Mouse (Mus musculus) limb, embryonic 14.5 days (tissue): ENCODE measurements around the gene Irf2bp1. TPM values are rescaled to one million over a fixed set of nuclear protein-coding genes. Genes with fewer than 3 reads are reported as not detected.

Experiments used
- ATAC-seq: fragments of 200-750 bp; cut with Nextera tagmentation; 2 replicates; pipeline ENCODE4 v1.8.0; 2017; ENCODE audit warnings: low read depth, moderate number of reproducible peaks, moderate TSS enrichment; ENCODE audit not compliant: low FRiP score
- DNase-seq: peaks from one replicate; pipeline ENCODE4 v3.0.0-alpha.2; 2015; ENCODE audit warnings: low spot score
- H3K27ac ChIP-seq: fragments of 300-500 bp; sonication (generic); replicated peaks from 2 replicates; pipeline ENCODE4 v1.5.1; 2014; ENCODE audit warnings: low read depth, mild to moderate bottlenecking, low read length, moderate library complexity, mixed read lengths
- H3K27me3 ChIP-seq: fragments of 300-500 bp; sonication (generic); 2 replicates; pipeline ENCODE4 v1.6.1; 2014; ENCODE audit warnings: low read length, mixed read lengths; ENCODE audit not compliant: control insufficient read depth, insufficient read depth
- H3K36me3 ChIP-seq: fragments of 300-500 bp; sonication (generic); 2 replicates; pipeline ENCODE4 v1.6.1; 2014; ENCODE audit warnings: mild to moderate bottlenecking, low read length, moderate library complexity, mixed read lengths; ENCODE audit not compliant: control insufficient read depth, insufficient read depth
- H3K4me1 ChIP-seq: fragments of 300-500 bp; sonication (generic); 2 replicates; pipeline ENCODE4 v1.6.1; 2014; ENCODE audit warnings: antibody characterized with exemption, low read length, mixed read lengths; ENCODE audit not compliant: control insufficient read depth, insufficient read depth
- H3K4me2 ChIP-seq: fragments of 300-500 bp; sonication (generic); replicated peaks from 2 replicates; pipeline ENCODE4 v1.6.1; 2014; ENCODE audit warnings: low read depth, mild to moderate bottlenecking, low read length, moderate library complexity; ENCODE audit not compliant: severe bottlenecking
- H3K4me3 ChIP-seq: fragments of 300-500 bp; sonication (generic); replicated peaks from 2 replicates; pipeline ENCODE4 v1.5.1; 2014; ENCODE audit warnings: low read length
- H3K9ac ChIP-seq: fragments of 300-500 bp; sonication (generic); 2 replicates; pipeline ENCODE4 v1.6.1; 2014; ENCODE audit warnings: mild to moderate bottlenecking, low read depth, low read length, moderate library complexity; ENCODE audit not compliant: severe bottlenecking
- H3K9me3 ChIP-seq: fragments of 300-500 bp; sonication (generic); 2 replicates; pipeline ENCODE4 v1.6.1; 2016; ENCODE audit warnings: low read length; ENCODE audit not compliant: control insufficient read depth
- POLR2A ChIP-seq: fragments of 200-500 bp; IDR thresholded peaks from 2 replicates; pipeline ENCODE4 v1.8.0; 2012; ENCODE audit warnings: inconsistent platforms, mild to moderate bottlenecking, moderate library complexity, borderline replicate concordance; ENCODE audit not compliant: insufficient read depth, insufficient read length; ENCODE audit errors: extremely low read depth
- WGBS: fragments of 180-500 bp; shearing (Covaris S2); extraction: QIAGEN DNeasy Blood & Tissue Kit; methylation state at CpG from one replicate; pipeline ENCODE4 v1.1.7; 2014; 5-methylcytosine and 5-hydroxymethylcytosine counted together
- polyA plus RNA-seq, 2 experiments: library from polyadenylated mRNA; depleted of rRNA in 1 of 2; stranded (reverse) in 1 of 2; unstranded in 1 of 2; fragments of >200 nt; fragmentation: Nextera tagmentation in 1 of 2; extraction: Ambion mirVana in 1 of 2; gene quantifications; 2 replicates each; pipeline versions ENCODE4 v1.2.1 to v1.2.3; 2012 to 2014

Gene Irf2bp1
- polyA plus RNA-seq, 2 experiments, result 34.2 to 36.1 TPM

- Histone ChIP-seq H3K4me2 (peak within 1 kb of the TSS; percentile 34), H3K4me3 (no peak within 1 kb of the TSS; the same call in 1 of the 2 replicates), H3K27ac (no peak within 1 kb of the TSS), H3K9ac (peak within 1 kb of the TSS; percentile 21; the same call in 1 of the 2 replicates), H3K27me3 (no peaks in the 10 kb centered on the region), H3K36me3 (peaks cover 38% of the 10 kb centered on the region), H3K9me3 (no peaks in the 10 kb centered on the region), H3K4me1 (no peaks in the 10 kb centered on the region)
- ATAC-seq, result peak; percentile 80
- 24% methylated on average over 32 of the region's 33 CpGs for WGBS
- DNase-seq, result peak; percentile 37
- no peak for TF ChIP-seq POLR2A
These were observed 50.4 kb downstream of the Irf2bp1 start, which contains the start of gene Rsph6a for GRCm38 (mm10) chr7:19054047-19054776. Gene Rsph6a (plus strand): TSS chr7:19054690.

GRCm38 (mm10) chr7:19054777-19055076 is 50.9 kb downstream of the Irf2bp1 start:
- peaks cover 33% of the 10 kb centered on the region for H3K36me3 ChIP-seq
- H3K27me3 ChIP-seq, result no peaks in the 10 kb centered on the region
- DNase-seq (no peak), ATAC-seq (no peak)
- TF ChIP-seq POLR2A, result no peak
- H3K4me1 ChIP-seq, result no peaks in the 10 kb centered on the region
- H3K9me3 ChIP-seq, result no peaks in the 10 kb centered on the region
- H3K9ac ChIP-seq, result 0 out of 2 replicates have a peak overlapping the region, but pooled peaks have one; percentile 21
- H3K27ac ChIP-seq, result no peak overlapping the region
- WGBS, result 66% methylated on average over 9 of the region's 9 CpGs
- H3K4me2 ChIP-seq, result peak overlapping the region; percentile 34
- no peak overlapping the region for H3K4me3 ChIP-seq

- DNase-seq (no peak), ATAC-seq (no peak)
- Histone ChIP-seq H3K9ac (no peak overlapping the region), H3K4me3 (no peak overlapping the region), H3K9me3 (no peaks in the 10 kb centered on the region), H3K27me3 (no peaks in the 10 kb centered on the region), H3K27ac (no peak overlapping the region), H3K4me1 (no peaks in the 10 kb centered on the region), H3K4me2 (no peak overlapping the region), H3K36me3 (peaks cover 29% of the 10 kb centered on the region)
- WGBS, result 81% methylated on average over 8 of the region's 8 CpGs
- no peak for TF ChIP-seq POLR2A
These were observed 51.3 kb downstream of the Irf2bp1 start for GRCm38 (mm10) chr7:19055108-19055507.

Other genes starting within 250 kb of the Irf2bp1 start
- gene Psg19, start 205.5 kb upstream of the Irf2bp1 start, polyA plus RNA-seq (2012; rRNA removed), result 0.05 and 0.25 TPM in 2 replicates
- gene Psg19, start 205.5 kb upstream of the Irf2bp1 start, polyA plus RNA-seq (2014; fragmentation: Nextera tagmentation; extraction: Ambion mirVana), result not detected in 2 replicates
- gene Psg17, start 182.4 kb upstream of the Irf2bp1 start, polyA plus RNA-seq (2012; rRNA removed), result 0.47 and 0.48 TPM in 2 replicates
- gene Psg17, start 182.4 kb upstream of the Irf2bp1 start, polyA plus RNA-seq (2014; fragmentation: Nextera tagmentation; extraction: Ambion mirVana), result not detected in 2 replicates
- gene Mill2, start 164.1 kb upstream of the Irf2bp1 start, polyA plus RNA-seq (2012; rRNA removed), result 0.91 and 1.0 TPM in 2 replicates
- gene Mill2, start 164.1 kb upstream of the Irf2bp1 start, polyA plus RNA-seq (2014; fragmentation: Nextera tagmentation; extraction: Ambion mirVana), result 0.21 TPM in 2 replicates
- gene Pglyrp1, start 132.7 kb upstream of the Irf2bp1 start, polyA plus RNA-seq (2012; rRNA removed), result 0.60 and 1.9 TPM in 2 replicates
- gene Pglyrp1, start 132.7 kb upstream of the Irf2bp1 start, polyA plus RNA-seq (2014; fragmentation: Nextera tagmentation; extraction: Ambion mirVana), result 1.3 and 1.9 TPM in 2 replicates
- 46.7 and 50.1 TPM in 2 replicates for gene Ccdc61, start 93.6 kb upstream of the Irf2bp1 start, polyA plus RNA-seq (2012; rRNA removed)
- 23.9 and 29.0 TPM in 2 replicates for gene Ccdc61, start 93.6 kb upstream of the Irf2bp1 start, polyA plus RNA-seq (2014; fragmentation: Nextera tagmentation; extraction: Ambion mirVana)
- 1.3 TPM in 2 replicates for gene Nova2, start 78.2 kb upstream of the Irf2bp1 start, polyA plus RNA-seq (2012; rRNA removed)
- gene Nova2, start 78.2 kb upstream of the Irf2bp1 start, polyA plus RNA-seq (2014; fragmentation: Nextera tagmentation; extraction: Ambion mirVana), result 0.37 and 0.57 TPM in 2 replicates
- gene Nanos2, start 16.6 kb upstream of the Irf2bp1 start, polyA plus RNA-seq (2012; rRNA removed), result 0.06 TPM in 1 of 2 replicates, not detected in the other
- gene Nanos2, start 16.6 kb upstream of the Irf2bp1 start, polyA plus RNA-seq (2014; fragmentation: Nextera tagmentation; extraction: Ambion mirVana), result not detected in 2 replicates
- 13.6 and 19.3 TPM in 2 replicates for gene Mypop, start 12.8 kb upstream of the Irf2bp1 start, polyA plus RNA-seq (2012; rRNA removed)
- gene Mypop, start 12.8 kb upstream of the Irf2bp1 start, polyA plus RNA-seq (2014; fragmentation: Nextera tagmentation; extraction: Ambion mirVana), result 5.3 and 5.7 TPM in 2 replicates
- gene Foxa3, start 19.5 kb downstream of the Irf2bp1 start, polyA plus RNA-seq (2012; rRNA removed), result 5.3 and 6.7 TPM in 2 replicates
- gene Foxa3, start 19.5 kb downstream of the Irf2bp1 start, polyA plus RNA-seq (2014; fragmentation: Nextera tagmentation; extraction: Ambion mirVana), result 3.1 and 3.2 TPM in 2 replicates
- gene Sympk, start 20.3 kb downstream of the Irf2bp1 start, polyA plus RNA-seq (2012; rRNA removed), result 97.0 and 113 TPM in 2 replicates
- 23.0 and 27.5 TPM in 2 replicates for gene Sympk, start 20.3 kb downstream of the Irf2bp1 start, polyA plus RNA-seq (2014; fragmentation: Nextera tagmentation; extraction: Ambion mirVana)
- 0.04 and 0.12 TPM in 2 replicates for gene Rsph6a, start 50.6 kb downstream of the Irf2bp1 start, polyA plus RNA-seq (2012; rRNA removed)
- gene Rsph6a, start 50.6 kb downstream of the Irf2bp1 start, polyA plus RNA-seq (2014; fragmentation: Nextera tagmentation; extraction: Ambion mirVana), result not detected in 2 replicates
- gene Dmwd, start 72.2 kb downstream of the Irf2bp1 start, polyA plus RNA-seq (2012; rRNA removed), result 126 and 167 TPM in 2 replicates
- gene Dmwd, start 72.2 kb downstream of the Irf2bp1 start, polyA plus RNA-seq (2014; fragmentation: Nextera tagmentation; extraction: Ambion mirVana), result 21.8 and 26.5 TPM in 2 replicates
- 143 and 177 TPM in 2 replicates for gene Dmpk, start 79.8 kb downstream of the Irf2bp1 start, polyA plus RNA-seq (2012; rRNA removed)
- 33.1 and 37.1 TPM in 2 replicates for gene Dmpk, start 79.8 kb downstream of the Irf2bp1 start, polyA plus RNA-seq (2014; fragmentation: Nextera tagmentation; extraction: Ambion mirVana)
- gene Six5, start 90.5 kb downstream of the Irf2bp1 start, polyA plus RNA-seq (2012; rRNA removed), result 103 and 157 TPM in 2 replicates
- 19.1 and 20.3 TPM in 2 replicates for gene Six5, start 90.5 kb downstream of the Irf2bp1 start, polyA plus RNA-seq (2014; fragmentation: Nextera tagmentation; extraction: Ambion mirVana)
- 7.0 and 7.7 TPM in 2 replicates for gene Gm4969, start 114.3 kb downstream of the Irf2bp1 start, polyA plus RNA-seq (2012; rRNA removed)
- 2.5 and 4.0 TPM in 2 replicates for gene Gm4969, start 114.3 kb downstream of the Irf2bp1 start, polyA plus RNA-seq (2014; fragmentation: Nextera tagmentation; extraction: Ambion mirVana)
- gene Fbxo46, start 115.8 kb downstream of the Irf2bp1 start, polyA plus RNA-seq (2012; rRNA removed), result 10.6 and 14.6 TPM in 2 replicates
- 9.9 and 11.2 TPM in 2 replicates for gene Fbxo46, start 115.8 kb downstream of the Irf2bp1 start, polyA plus RNA-seq (2014; fragmentation: Nextera tagmentation; extraction: Ambion mirVana)
- 13.2 and 15.6 TPM in 2 replicates for gene Qpctl, start 145.2 kb downstream of the Irf2bp1 start, polyA plus RNA-seq (2012; rRNA removed)
- gene Qpctl, start 145.2 kb downstream of the Irf2bp1 start, polyA plus RNA-seq (2014; fragmentation: Nextera tagmentation; extraction: Ambion mirVana), result 11.1 and 12.1 TPM in 2 replicates
- 71.9 and 151 TPM in 2 replicates for gene Snrpd2, start 145.7 kb downstream of the Irf2bp1 start, polyA plus RNA-seq (2012; rRNA removed)
- 130 and 143 TPM in 2 replicates for gene Snrpd2, start 145.7 kb downstream of the Irf2bp1 start, polyA plus RNA-seq (2014; fragmentation: Nextera tagmentation; extraction: Ambion mirVana)
- gene Gipr, start 162.1 kb downstream of the Irf2bp1 start, polyA plus RNA-seq (2012; rRNA removed), result 1.1 and 1.4 TPM in 2 replicates
- gene Gipr, start 162.1 kb downstream of the Irf2bp1 start, polyA plus RNA-seq (2014; fragmentation: Nextera tagmentation; extraction: Ambion mirVana), result 0.32 TPM in 1 of 2 replicates, not detected in the other
- gene Eml2, start 172.4 kb downstream of the Irf2bp1 start, polyA plus RNA-seq (2012; rRNA removed), result 38.5 and 49.9 TPM in 2 replicates
- 1.5 and 3.6 TPM in 2 replicates for gene Eml2, start 172.4 kb downstream of the Irf2bp1 start, polyA plus RNA-seq (2014; fragmentation: Nextera tagmentation; extraction: Ambion mirVana)
- gene Gpr4, start 208.5 kb downstream of the Irf2bp1 start, polyA plus RNA-seq (2012; rRNA removed), result 9.2 and 15.5 TPM in 2 replicates
- gene Gpr4, start 208.5 kb downstream of the Irf2bp1 start, polyA plus RNA-seq (2014; fragmentation: Nextera tagmentation; extraction: Ambion mirVana), result 4.0 and 4.4 TPM in 2 replicates
- gene Opa3, start 224.3 kb downstream of the Irf2bp1 start, polyA plus RNA-seq (2012; rRNA removed), result 19.6 and 23.6 TPM in 2 replicates
- 27.5 and 31.7 TPM in 2 replicates for gene Opa3, start 224.3 kb downstream of the Irf2bp1 start, polyA plus RNA-seq (2014; fragmentation: Nextera tagmentation; extraction: Ambion mirVana)